Mouse (Mus musculus) neural tube, embryonic 12.5 days (tissue): Measurements from ENCODE around the gene Hist2h2ac. TPM values are rescaled to one million over a fixed set of nuclear protein-coding genes. Genes with fewer than 3 reads are reported as not detected.
"Not testable (repeated sequence)": the region's sequence is repeated elsewhere in the genome, so short reads cannot be mapped to it uniquely, and the experiment has no call there.

ENCODE experiments used
- ATAC-seq: fragments of 200-750 bp; cut with Nextera tagmentation; 2 replicates; pipeline ENCODE4 v1.8.0; 2017; ENCODE audit warnings: low read depth, mild to moderate bottlenecking, moderate TSS enrichment, moderate library complexity; ENCODE audit not compliant: low FRiP score
- H3K27ac ChIP-seq: fragments of 300-500 bp; sonication (generic); 2 replicates; pipeline ENCODE4 v1.5.1; 2016
- H3K27me3 ChIP-seq: fragments of 300-500 bp; sonication (generic); replicated peaks from 2 replicates; pipeline ENCODE4 v1.6.1; 2016; ENCODE audit warnings: mild to moderate bottlenecking
- H3K36me3 ChIP-seq: fragments of 300-500 bp; sonication (generic); 2 replicates; pipeline ENCODE4 v1.6.1; 2016; ENCODE audit warnings: mild to moderate bottlenecking
- H3K4me1 ChIP-seq: fragments of 300-500 bp; sonication (generic); 2 replicates; pipeline ENCODE4 v1.6.1; 2016
- H3K4me2 ChIP-seq: fragments of 300-500 bp; sonication (generic); replicated peaks from 2 replicates; pipeline ENCODE4 v1.6.1; 2016; ENCODE audit warnings: mild to moderate bottlenecking
- H3K4me3 ChIP-seq: fragments of 300-500 bp; sonication (generic); 2 replicates; pipeline ENCODE4 v1.5.1; 2016
- H3K9ac ChIP-seq: fragments of 300-500 bp; sonication (generic); 2 replicates; pipeline ENCODE4 v1.6.1; 2016; ENCODE audit warnings: mild to moderate bottlenecking
- H3K9me3 ChIP-seq: fragments of 300-500 bp; sonication (generic); 2 replicates; pipeline ENCODE4 v1.6.1; 2016; ENCODE audit warnings: mild to moderate bottlenecking
- WGBS: fragments of 180-500 bp; shearing (Covaris S2); methylation state at CpG from one replicate; pipeline ENCODE4 v1.1.7; 2016; 5-methylcytosine and 5-hydroxymethylcytosine counted together
- polyA plus RNA-seq: library from polyadenylated mRNA; unstranded; fragments of >200 nt; fragmentation: Nextera tagmentation; extraction: Ambion mirVana; gene quantifications from 2 replicates; pipeline ENCODE4 v1.2.1, GENCODE M21; 2016

The Hist2h2ac gene
- polyA plus RNA-seq, result 5.7 and 9.5 TPM in 2 replicates

- H3K4me3 ChIP-seq, result peak within 1 kb of the TSS; percentile 65
- peak within 1 kb of the TSS; percentile 80 for H3K4me2 ChIP-seq
- peak within 1 kb of the TSS; percentile 73 for H3K9ac ChIP-seq
- no peaks in the 10 kb centered on the region for H3K27me3 ChIP-seq
- ATAC-seq, result peak; percentile 77
- H3K9me3 ChIP-seq, result no peaks in the 10 kb centered on the region
- H3K4me1 ChIP-seq, result peaks cover 17% of the 10 kb centered on the region; the same call in 1 of the 2 replicates
- under 1% methylated on average over 43 of the region's 43 CpGs for WGBS
- H3K27ac ChIP-seq, result peak within 1 kb of the TSS; percentile 94
- H3K36me3 ChIP-seq, result no peaks in the 10 kb centered on the region
Observed at GRCm38 (mm10) chr3:96220765-96221639, at the start of gene Hist2h2ac, which contains the start of gene Hist2h2be. Gene Hist2h2ac (minus strand): TSS chr3:96220880. Gene Hist2h2be (plus strand): TSS chr3:96221119.

GRCm38 (mm10) chr3:96269511-96270474 lies 49.1 kb upstream of the Hist2h2ac start, which contains the start of gene Hist2h2bb:
Gene Hist2h2bb (plus strand): TSS chr3:96269752.
- Histone ChIP-seq H3K4me1 (peaks cover 8% of the 10 kb centered on the region), H3K9ac (peak within 1 kb of the TSS; percentile 68), H3K9me3 (no peaks in the 10 kb centered on the region), H3K27ac (peak within 1 kb of the TSS; percentile 87), H3K36me3 (no peaks in the 10 kb centered on the region), H3K4me3 (peak within 1 kb of the TSS; percentile 49), H3K4me2 (peak within 1 kb of the TSS; percentile 74), H3K27me3 (no peaks in the 10 kb centered on the region)
- peak; percentile 95 for ATAC-seq
- under 1% methylated on average over 45 of the region's 45 CpGs for WGBS

- H3K27me3 ChIP-seq, H3K9me3 ChIP-seq, H3K36me3 ChIP-seq: not testable (repeated sequence)
- H3K9ac ChIP-seq, result peak overlapping the region; percentile 68
- H3K4me3 ChIP-seq, result peak overlapping the region; percentile 37
- peak overlapping the region; percentile 74 for H3K4me2 ChIP-seq
- H3K27ac ChIP-seq, result peak overlapping the region; percentile 87
- H3K4me1 ChIP-seq, result peaks cover 16% of the 10 kb centered on the region
- peak; percentile 56 for ATAC-seq
- WGBS, result 2% methylated on average over 15 of the region's 44 CpGs
Observed at GRCm38 (mm10) chr3:96268776-96269378, 48.2 kb upstream of the Hist2h2ac start.

- Histone ChIP-seq H3K36me3 (no peaks in the 10 kb centered on the region), H3K27ac (peak within 1 kb of the TSS; percentile 87), H3K9me3 (no peaks in the 10 kb centered on the region), H3K4me2 (peak within 1 kb of the TSS; percentile 74), H3K4me3 (peak within 1 kb of the TSS; percentile 49), H3K4me1 (peaks cover 18% of the 10 kb centered on the region), H3K9ac (peak within 1 kb of the TSS; percentile 68), H3K27me3 (no peaks in the 10 kb centered on the region)
- ATAC-seq, result peak; percentile 60
- 20% methylated on average over 30 of the region's 30 CpGs for WGBS
Observed at GRCm38 (mm10) chr3:96268051-96268775, 47.5 kb upstream of the Hist2h2ac start, which contains the start of gene Hist2h3b. Gene Hist2h3b (plus strand): TSS chr3:96268654.

- Histone ChIP-seq H3K27ac (no peak overlapping the region), H3K27me3 (no peaks in the 10 kb centered on the region), H3K36me3 (no peaks in the 10 kb centered on the region), H3K9ac (no peak overlapping the region), H3K4me1 (peaks cover 18% of the 10 kb centered on the region), H3K4me3 (no peak overlapping the region), H3K9me3 (no peaks in the 10 kb centered on the region), H3K4me2 (peak overlapping the region; percentile 52)
- no peak for ATAC-seq
- WGBS, result 85% methylated on average over 4 of the region's 4 CpGs
Observed at GRCm38 (mm10) chr3:96267541-96267940, 46.9 kb upstream of the Hist2h2ac start.

GRCm38 (mm10) chr3:96266132-96266710 lies 45.5 kb upstream of the Hist2h2ac start:
- H3K27me3 ChIP-seq, result no peaks in the 10 kb centered on the region
- no peak for ATAC-seq
- WGBS, result 87% methylated on average over 8 of the region's 8 CpGs

GRCm38 (mm10) chr3:96264404-96264949 lies 43.8 kb upstream of the Hist2h2ac start:
- Histone ChIP-seq H3K27me3 (no peaks in the 10 kb centered on the region), H3K4me1 (peaks cover 28% of the 10 kb centered on the region), H3K4me2 (peak overlapping the region; percentile 78), H3K4me3 (no peak overlapping the region), H3K36me3 (no peaks in the 10 kb centered on the region), H3K9ac (no peak overlapping the region), H3K27ac (no peak overlapping the region), H3K9me3 (no peaks in the 10 kb centered on the region)
- 75% methylated on average over 7 of the region's 7 CpGs for WGBS
- no peak for ATAC-seq

More at GRCm38 (mm10) chr3:96266132-96266710, 45.5 kb upstream of the Hist2h2ac start:
- Histone ChIP-seq H3K36me3 (no peaks in the 10 kb centered on the region), H3K9ac (no peak overlapping the region), H3K4me3 (no peak overlapping the region), H3K4me1 (peaks cover 28% of the 10 kb centered on the region), H3K27ac (no peak overlapping the region), H3K4me2 (no peak overlapping the region), H3K9me3 (no peaks in the 10 kb centered on the region)

DNA sequence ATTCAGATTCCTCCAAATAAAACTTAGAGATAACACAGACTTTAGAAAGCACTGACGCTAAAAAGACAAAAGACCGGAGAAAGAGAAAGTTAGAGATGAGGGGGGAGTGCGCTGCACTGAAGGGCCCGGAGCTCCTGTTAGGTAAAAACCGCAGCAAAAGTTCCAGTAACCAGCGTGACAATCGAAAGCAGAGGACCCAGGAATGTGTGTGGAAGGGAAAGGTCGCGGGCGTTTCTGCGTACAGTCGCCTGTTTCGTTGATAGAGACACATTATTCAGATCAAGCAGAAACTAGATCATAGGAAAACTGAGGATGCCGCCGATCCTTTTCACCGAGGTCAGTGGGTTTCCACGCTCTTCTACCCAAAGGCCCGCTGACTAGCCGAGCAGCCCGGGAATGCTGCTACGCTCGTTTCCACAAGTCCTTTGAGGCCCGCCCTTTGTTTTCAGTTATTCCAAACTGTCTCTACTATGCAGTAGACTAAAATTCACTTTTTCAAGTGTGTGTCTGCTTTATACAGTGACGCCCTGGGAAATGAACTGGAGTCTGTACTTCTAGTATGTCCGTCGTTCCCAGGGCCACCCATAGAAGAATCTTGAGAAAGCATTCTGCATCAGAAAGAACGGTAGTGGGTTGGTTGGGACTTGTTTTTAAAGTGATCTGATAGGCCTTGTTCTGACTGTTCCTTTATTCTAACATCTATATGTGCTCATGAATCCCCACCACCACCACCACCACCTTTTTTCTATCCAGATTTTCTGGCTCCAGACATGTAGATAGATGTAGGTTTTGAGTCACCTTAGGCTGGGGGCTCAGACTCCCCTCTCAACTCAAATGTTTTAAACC lies 43.1 kb upstream of the Hist2h2ac start:
- peaks cover 28% of the 10 kb centered on the region for H3K4me1 ChIP-seq
- ATAC-seq, result peak; percentile 49; the same call in 1 of the 2 replicates
- H3K4me3 ChIP-seq, result peak overlapping the region; percentile 50
- peak overlapping the region; percentile 78 for H3K4me2 ChIP-seq
- no peaks in the 10 kb centered on the region for H3K36me3 ChIP-seq
- H3K27ac ChIP-seq, result peak overlapping the region; percentile 81
- H3K9me3 ChIP-seq, result no peaks in the 10 kb centered on the region
- WGBS, result 6% methylated on average over 27 of the region's 27 CpGs
- H3K9ac ChIP-seq, result peak overlapping the region; percentile 84
- H3K27me3 ChIP-seq, result no peaks in the 10 kb centered on the region

- Histone ChIP-seq H3K36me3 (no peaks in the 10 kb centered on the region), H3K27me3 (no peaks in the 10 kb centered on the region), H3K4me3 (peak within 1 kb of the TSS; percentile 50), H3K9me3 (no peaks in the 10 kb centered on the region), H3K9ac (peak within 1 kb of the TSS; percentile 84), H3K27ac (peak within 1 kb of the TSS; percentile 92), H3K4me1 (peaks cover 26% of the 10 kb centered on the region), H3K4me2 (peak within 1 kb of the TSS; percentile 78)
- WGBS, result under 1% methylated on average over 40 of the region's 40 CpGs
- ATAC-seq, result peak; percentile 72
Observed at GRCm38 (mm10) chr3:96262979-96263550, 42.4 kb upstream of the Hist2h2ac start, which contains the start of gene Hist2h4. Gene Hist2h4 (minus strand): TSS chr3:96263311.
